Mouse (Mus musculus): ENCODE data around the gene Tll2.

Gene Tll2

GRCm38 (mm10) chr19:41087901-41088300 lies 118.7 kb downstream of the Tll2 start:
- no peak for DNase-seq (ENCODE audit: low spot score)

GRCm38 (mm10) chr19:41086700-41087099 lies 119.9 kb downstream of the Tll2 start:
- DNase-seq (ENCODE audit: low spot score) = peak; percentile 44

- DNase-seq (ENCODE audit: low spot score) = no peak
Measured at GRCm38 (mm10) chr19:41086289-41086688, 120.3 kb downstream of the Tll2 start.

GRCm38 (mm10) chr19:41083646-41084045 lies 123.0 kb downstream of the Tll2 start:
- DNase-seq (ENCODE audit: low spot score) = no peak

GRCm38 (mm10) chr19:41081589-41081988 lies 125.0 kb downstream of the Tll2 start:
- DNase-seq (ENCODE audit: low spot score) = no peak

GRCm38 (mm10) chr19:41076906-41077305 lies 129.7 kb downstream of the Tll2 start, which contains the start of gene Opalin:
Opalin (minus strand) TSS chr19:41077113.
- DNase-seq (ENCODE audit: low spot score) = no peak

- no peak for DNase-seq (ENCODE audit: low spot score)
Measured at GRCm38 (mm10) chr19:41073746-41074455, 132.7 kb downstream of the Tll2 start.

GRCm38 (mm10) chr19:41071500-41071899 lies 135.1 kb downstream of the Tll2 start:
- peak; percentile 53 for DNase-seq (ENCODE audit: low spot score)

- no peak for DNase-seq (ENCODE audit: low spot score)
Measured at GRCm38 (mm10) chr19:41054702-41055101, 151.9 kb downstream of the Tll2 start.

GRCm38 (mm10) chr19:41053530-41053929 lies 153.1 kb downstream of the Tll2 start:
- no peak for DNase-seq (ENCODE audit: low spot score)

GRCm38 (mm10) chr19:41052247-41052646 lies 154.4 kb downstream of the Tll2 start:
- peak; percentile 44 for DNase-seq (ENCODE audit: low spot score)

- DNase-seq (ENCODE audit: low spot score) = no peak
Measured at GRCm38 (mm10) chr19:41051714-41052113, 154.9 kb downstream of the Tll2 start.

GRCm38 (mm10) chr19:41048187-41048559 lies 158.5 kb downstream of the Tll2 start:
- no peak for DNase-seq (ENCODE audit: low spot score)

- DNase-seq (ENCODE audit: low spot score) = no peak
Measured at GRCm38 (mm10) chr19:41047437-41048186, 159.0 kb downstream of the Tll2 start.

- DNase-seq (ENCODE audit: low spot score) = no peak
Measured at GRCm38 (mm10) chr19:41045091-41045770, 161.4 kb downstream of the Tll2 start.

- DNase-seq (ENCODE audit: low spot score) = no peak
Measured at GRCm38 (mm10) chr19:41039110-41039509, 167.5 kb downstream of the Tll2 start.

GRCm38 (mm10) chr19:41035809-41036551 lies 170.7 kb downstream of the Tll2 start:
- DNase-seq (ENCODE audit: low spot score) = no peak
